Mouse (Mus musculus) cerebellum, adult 11-12 months (tissue): ENCODE measurements around the gene Scfd2.

ENCODE experiments used
- DNase-seq: peaks from one replicate; pipeline ENCODE4 v3.0.0; 2022

Gene Scfd2

DNA sequence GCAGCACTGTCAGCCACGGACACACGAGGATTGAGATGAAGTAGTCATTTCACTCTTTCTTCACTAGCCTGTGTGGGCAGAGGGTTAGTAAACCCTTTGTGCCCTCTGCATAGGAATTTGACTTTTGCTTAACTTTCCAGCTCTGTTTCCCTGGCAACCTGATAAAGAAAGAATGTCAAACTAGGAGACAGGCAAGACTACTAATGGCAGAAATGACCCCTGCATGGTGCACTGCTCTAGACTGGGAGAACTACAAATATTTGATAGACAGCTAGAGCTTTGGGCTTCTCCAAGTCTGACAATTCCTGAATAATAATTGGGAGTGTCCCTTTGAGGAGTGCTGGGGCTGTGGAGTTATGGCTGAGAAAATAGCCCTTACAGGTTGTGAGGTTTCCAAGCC is 301.0 kb downstream of the Scfd2 start:
- no peak for DNase-seq

DNA sequence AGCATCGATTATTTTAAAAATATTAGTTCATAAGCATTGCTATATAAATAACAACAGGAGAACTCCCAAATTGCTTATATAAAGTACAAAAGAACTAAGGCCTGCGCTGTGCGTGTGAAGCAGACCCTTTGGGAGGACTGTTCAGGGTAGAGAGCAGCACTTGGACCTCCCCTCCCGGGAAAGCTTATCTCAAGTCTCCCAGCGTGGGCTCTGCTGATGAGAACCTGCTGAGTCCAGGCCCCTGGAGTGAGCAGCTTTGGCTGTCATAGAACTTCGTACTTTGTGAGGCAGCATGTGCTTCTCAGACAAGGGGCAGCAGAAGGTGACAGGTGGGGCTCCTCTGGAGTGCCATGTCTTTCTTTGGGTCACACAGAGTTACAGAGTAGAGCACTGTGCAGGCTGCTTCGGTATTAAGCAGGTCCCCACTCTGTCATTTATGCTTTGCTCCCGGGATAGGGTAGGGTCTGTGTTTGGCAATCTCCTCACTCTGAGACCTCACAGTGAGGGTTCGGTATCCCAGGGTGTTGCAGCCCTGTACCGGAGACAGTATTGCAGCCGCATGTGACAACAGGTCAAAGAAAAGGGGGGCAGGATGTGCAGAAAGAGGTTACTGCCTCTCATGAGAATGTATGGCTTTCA is 301.7 kb downstream of the Scfd2 start:
- no peak for DNase-seq

DNA sequence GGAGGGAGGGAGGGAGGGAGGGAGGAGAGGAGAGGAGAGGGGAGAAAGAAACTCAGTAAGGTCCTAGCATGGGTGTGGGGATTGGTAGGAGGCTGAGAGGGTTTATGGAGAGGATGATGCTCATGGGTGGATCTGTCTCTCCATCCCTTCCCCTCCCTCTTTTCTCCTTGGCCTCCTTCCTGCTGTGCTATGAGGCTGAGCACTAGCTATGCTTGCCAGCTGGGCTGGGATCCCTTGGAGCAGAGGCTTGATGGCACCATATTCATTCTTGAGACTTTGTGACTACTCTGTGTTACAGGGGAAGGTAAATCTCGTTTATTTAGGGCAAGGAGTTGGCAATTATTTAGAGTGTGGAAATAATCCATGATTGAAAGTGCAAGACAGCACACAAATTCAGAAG is 302.6 kb downstream of the Scfd2 start:
- no peak for DNase-seq

DNA sequence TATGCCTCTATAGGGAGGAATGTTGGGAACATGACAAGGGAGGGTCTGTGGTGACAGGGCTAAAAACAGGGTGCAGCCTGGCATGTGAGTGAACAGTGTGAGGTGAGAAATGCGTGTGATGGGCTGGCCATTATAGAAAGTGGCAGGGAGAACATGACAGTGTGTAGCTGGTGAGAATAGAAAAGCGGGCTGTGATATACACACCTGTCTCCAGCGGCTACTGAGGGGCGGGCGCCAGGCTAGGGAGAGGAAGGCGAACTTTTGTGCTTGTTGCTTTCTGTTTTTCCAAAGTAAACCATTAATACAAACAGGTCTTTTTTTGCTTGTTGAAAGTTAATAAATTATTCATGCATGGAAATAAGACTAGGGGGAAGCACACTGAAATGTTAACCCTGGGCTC is 304.2 kb downstream of the Scfd2 start:
- no peak for DNase-seq

DNA sequence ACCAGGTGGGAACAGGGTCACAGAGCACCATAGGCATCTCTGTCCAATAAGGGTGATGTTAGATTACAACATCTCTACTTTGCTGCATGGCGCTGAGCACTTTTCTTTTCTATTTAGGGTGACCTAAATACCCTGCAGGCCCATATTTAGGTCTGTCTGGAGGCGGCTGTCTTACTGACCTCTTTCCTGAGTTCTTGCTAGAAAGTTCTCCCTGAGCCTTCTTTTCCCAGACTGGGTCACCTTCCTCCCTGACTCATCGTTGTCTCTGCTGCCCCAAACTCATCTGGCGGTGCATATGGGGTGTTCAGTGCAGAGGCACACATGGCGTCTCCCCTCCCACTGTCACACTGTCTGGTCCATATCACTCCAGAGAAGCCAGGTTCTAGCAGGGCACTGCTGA is 305.4 kb downstream of the Scfd2 start:
- DNase-seq = no peak

DNA sequence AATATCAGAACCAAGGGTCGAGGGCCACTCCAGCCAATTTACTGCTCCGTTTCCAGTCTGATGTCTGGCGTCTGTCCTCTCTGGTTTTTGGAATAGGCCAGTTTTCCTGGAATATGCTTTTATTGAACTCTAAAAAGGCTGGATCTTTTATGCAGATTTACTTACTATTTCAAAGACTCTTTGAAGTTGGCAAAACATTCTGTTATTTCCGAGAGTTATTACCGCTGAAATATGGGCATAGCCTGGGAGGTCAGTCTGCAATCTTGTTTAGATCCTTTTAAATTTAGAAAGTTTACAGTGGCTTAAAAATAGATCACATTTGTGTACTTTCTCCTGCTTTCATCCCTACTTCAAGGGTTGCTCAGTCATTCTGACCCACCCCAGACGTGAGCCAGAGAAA is 307.1 kb downstream of the Scfd2 start:
- DNase-seq = no peak

DNA sequence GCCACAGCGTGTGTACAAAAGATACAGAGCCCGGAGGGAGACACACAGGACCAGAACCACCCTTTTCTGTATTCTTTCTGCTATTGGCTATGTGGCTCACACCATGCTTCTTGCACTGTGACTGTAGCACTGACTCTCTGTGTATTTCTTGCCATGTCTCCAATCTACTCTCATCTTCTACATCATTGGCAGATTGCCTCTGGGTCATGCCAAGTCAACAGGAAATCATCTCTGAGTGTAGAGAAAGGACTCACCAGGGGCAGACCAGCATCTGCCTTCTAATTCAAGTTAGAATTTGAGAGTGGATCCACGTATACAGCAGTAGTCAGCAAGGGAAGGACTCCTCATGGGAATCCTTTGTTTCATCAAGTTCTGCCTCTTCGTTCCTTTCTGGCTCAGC is 308.9 kb downstream of the Scfd2 start:
- no peak for DNase-seq

DNA sequence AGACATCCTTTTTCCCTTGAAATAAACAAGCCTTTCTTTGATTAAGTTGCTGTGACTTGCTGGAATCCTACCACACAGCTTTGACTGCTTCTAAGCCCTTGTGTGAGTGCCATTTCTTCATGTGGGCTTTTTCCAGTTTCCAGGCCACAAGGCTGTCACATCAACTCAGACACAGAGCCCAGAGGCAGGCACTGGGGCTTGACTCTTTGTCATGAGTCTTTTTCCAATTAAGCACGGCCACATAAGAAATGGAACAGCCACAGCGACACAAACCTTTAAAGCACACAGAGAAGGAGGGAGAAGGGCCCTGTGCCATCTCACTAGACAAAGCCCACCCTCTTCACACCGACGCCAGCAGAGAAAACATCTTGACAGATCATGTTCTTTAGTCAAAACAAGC is 313.0 kb downstream of the Scfd2 start:
- DNase-seq = no peak

DNA sequence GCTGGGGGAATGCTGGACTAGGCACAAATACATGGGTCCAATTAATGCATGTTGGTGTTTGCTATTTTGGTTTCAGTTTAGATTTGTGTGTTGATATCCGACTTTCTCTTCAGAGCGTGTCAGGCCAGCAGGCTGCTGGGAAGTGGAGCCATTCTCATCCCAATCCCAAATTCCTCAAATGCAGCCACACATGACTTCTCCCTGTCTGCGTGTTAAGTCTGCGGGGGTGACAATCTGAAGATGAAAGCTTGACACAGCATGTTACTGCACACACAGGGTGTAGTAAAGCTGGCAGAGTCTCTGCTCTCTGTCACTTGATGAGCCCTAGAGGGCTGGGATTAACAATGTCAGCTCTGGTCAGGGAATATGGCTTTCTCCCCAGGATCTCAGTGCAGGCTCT is 316.4 kb downstream of the Scfd2 start:
- DNase-seq = no peak

DNA sequence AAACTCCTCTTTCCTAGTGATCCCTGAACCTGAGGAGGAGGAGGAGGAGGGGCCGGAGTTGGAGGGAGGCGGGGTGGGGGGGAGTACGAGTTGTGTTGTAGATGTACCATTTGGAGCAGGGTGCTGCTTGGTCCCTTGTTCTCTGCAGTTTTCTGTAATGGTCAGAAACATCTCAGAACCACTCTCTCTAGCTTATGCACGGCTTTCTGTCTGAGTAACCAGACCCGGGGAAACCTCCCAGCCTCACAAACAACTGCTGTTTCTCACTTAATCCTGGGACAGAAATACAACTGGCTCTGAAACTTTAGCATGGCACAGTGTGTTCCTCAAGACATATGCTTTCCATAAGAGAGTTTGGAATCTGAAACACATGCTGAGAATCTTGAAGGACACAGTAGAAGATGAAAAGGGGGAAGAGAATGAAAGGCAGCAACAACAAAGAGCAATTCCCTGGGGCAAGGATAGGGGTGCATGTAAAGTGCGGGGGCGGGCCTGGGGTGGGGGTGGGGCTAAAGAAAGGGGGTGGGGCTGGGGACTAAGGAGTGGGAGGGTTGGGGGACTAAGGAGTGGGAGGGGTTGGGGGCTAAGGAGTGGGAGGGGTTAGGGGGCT is 317.0 kb downstream of the Scfd2 start:
- DNase-seq = no peak

DNA sequence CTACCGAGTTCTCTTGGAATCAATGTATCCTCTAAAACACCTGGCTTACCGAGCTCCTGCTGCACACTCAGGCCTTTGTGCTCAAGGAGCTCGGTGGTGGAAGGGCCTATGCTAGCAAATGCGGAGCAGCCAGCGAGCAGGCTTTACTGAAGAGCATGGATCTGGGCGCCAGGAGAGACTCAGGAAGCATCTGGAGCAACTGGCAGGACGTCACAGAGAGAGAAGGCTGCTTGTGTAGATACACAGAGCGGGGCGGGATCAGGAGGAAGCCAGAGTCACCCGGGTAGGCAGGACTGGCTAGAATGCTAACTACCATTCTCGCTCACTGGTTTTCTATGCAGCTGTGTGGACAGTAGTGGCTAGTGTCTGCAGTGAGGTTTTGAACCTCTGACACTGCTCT is 320.2 kb downstream of the Scfd2 start:
- DNase-seq = no peak

DNA sequence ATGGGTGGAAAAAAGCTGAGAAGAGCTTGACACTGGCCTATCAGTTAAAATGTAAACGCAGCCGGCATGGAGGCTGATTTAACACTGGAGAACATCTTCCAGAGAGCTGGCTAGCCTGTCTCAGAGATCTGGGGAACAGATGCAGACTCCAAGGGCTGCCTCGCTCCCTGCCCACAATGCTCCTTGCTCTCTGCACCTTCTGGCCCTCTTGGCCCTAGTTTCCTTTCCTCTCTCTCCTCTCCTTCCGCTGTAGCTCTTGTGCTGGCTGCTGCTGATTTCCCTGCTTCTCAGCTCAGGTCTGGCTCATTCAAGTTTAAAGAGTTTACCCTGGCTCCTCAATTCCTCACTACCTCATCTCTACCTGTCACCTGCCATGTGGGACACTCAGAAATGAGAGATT is 321.9 kb downstream of the Scfd2 start:
- DNase-seq = peak; percentile 34

DNA sequence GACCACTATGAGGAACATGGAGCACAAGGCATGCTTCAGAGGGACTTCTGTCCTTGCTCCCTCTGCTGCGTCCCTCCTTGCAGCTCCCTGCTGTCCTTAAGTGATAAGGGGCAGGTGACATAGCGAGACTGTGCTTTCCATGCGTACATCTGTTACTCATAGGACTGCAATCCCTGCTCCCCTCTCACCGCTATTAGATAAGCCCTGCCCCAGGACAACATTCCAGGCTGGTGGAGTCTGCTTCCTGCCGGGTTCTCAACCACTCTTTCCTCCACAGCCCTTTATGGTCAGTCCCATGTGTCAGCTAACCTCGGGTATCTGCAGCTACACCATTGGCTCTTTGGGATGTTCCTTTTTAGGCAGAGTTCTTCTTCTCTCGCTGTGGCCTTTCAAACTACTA is 323.1 kb downstream of the Scfd2 start:
- no peak for DNase-seq

DNA sequence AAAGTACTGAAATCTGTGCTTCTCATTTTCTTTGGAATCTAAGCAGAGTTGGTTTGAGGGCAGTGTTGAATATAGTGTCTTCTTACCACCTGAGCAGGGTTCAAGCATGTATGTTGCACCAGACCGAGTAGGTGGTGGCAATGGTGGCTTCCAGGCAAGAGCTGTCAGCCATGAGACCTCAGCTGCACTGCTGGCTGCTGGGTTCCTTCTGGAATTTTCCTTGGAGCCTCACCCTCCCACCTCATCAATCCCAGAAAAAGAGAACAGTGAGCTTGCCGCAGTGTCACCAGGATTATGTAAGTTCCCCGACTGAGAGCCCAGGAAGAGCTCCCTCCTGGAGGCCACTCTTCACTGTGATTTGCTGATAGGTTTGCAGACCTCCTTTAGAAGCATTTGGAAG is 324.4 kb downstream of the Scfd2 start:
- no peak for DNase-seq

DNA sequence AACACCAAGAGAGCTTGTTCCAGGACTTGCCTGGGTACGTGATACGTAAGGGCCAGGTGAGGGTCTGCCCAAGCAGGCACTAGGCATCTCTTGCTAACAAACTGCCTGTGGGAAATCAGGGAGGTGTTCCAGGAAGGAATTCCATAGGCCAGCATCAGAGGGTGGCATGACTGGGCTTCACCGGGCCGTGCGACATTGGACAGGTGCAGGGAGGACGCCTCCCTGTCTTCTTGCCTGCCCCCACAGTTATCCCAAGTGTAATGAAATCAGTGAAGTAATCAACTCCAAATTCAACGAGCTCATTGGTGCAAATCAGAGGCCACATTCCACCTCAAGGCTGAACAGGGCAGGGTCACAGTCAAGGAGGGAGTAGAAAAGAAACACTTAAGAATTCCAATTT is 324.9 kb downstream of the Scfd2 start:
- DNase-seq = no peak

DNA sequence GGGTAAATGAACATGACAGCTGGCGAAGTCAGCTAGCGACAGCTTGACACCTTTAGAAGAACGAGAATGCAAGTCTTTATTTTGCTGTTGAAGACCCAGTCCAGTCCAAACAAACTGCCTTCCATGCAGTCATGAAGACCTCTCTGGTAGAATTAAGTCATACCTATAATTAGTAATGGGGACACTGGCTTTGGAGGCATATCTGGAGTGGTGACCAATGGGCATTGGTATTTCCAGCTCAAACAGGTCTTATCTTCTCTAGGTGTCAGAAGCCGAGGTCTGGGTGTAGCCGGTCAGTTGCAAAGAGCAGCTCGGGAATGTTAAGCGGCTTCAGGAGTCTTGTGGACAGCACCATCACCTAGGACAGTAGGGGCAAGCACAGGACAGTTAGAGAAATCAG is 325.5 kb downstream of the Scfd2 start:
- no peak for DNase-seq

DNA sequence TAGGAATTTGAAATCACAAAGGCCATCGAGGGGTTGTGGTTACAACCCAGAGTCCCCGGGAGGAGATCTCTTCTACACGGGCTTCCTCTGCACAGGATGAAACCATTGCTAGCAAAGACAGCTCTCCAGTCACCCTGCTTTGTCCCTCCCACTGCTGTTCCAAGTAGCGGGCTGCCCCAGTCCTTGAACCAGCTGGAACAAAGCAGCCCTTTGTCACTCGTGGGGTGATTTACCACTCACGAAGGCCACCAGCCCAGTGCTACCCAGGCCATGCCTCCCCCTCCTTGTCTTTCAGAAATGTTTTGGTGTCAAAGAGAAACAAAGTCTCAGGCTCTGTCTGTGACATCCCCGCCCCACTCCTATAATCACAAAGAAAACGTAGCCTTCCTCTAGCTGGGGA is 326.1 kb downstream of the Scfd2 start:
- no peak for DNase-seq

DNA sequence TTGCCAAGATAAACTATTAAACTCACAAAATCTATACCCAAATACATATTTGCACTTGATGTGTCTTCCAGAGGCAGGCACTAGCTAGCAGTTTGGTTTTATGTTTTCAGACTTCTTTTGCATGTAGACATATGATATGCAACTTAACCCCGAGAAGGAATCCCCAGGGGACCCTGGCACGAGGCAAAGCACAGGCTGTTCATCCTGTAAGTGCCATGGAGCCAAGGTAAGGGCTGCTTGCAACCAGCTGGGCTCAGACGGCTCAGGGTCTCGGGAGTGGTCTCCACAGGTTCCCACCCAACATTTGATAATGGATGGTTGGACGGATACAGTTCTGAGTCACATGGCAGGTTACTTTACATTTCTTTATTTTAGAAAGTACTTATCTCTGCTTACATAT is 327.1 kb downstream of the Scfd2 start:
- no peak for DNase-seq

DNA sequence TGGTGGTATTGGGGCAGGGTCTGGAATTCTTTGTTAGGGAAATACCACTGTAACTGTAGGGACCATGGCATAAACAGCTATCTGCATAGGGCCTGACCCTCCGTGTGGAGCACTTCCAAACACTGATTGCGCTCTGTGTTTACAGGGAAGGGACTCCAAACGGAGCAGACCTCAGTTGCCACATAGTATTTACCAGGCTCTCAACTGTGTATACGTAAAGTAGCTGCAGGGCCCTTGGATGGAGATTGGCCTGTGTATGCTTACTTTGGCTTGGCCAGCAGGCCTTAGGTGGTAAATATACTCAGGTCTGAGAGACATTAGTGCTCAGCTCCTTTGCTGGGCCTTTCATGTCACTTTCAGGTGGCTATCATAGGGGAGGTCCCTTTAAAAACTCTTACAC is 329.0 kb downstream of the Scfd2 start:
- DNase-seq = no peak

DNA sequence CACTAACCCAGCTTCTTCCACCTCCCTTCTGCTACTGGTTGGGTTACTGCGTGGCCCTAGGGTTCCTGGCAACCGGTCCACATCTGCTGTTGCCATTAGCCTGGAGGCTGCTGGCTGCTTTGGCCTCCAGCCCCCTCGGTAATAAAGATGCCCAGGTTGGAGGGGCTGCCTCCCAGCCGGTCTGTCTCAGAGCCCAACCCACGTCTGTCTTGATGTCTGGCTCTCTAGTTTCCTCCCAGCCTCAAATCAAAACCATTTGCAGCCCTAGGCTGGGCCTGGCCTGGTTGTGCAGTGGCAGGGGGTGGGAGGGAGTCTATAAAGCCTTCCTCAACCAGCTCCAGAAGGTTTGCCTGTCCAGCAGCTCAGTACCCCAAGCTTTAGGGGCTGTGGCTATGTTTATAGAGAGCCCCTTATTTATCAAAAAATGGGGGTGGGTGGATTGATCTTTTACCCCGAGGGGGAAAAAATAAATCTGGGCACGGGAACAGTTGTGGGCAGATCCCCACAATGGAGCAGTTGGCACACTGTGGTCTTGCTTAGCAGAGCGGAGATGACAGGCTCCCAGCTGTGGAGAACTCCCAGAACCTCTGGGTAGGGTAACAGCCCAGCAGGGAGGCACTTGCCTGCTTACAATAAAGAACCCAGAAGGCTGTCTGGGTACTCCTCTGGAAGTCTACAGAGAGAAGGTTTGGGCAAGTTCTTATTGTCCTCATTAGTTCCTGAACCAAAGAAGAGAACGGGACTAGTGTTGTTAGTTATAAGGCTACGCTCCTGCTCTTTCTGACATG is 329.8 kb downstream of the Scfd2 start:
- DNase-seq = no peak

DNA sequence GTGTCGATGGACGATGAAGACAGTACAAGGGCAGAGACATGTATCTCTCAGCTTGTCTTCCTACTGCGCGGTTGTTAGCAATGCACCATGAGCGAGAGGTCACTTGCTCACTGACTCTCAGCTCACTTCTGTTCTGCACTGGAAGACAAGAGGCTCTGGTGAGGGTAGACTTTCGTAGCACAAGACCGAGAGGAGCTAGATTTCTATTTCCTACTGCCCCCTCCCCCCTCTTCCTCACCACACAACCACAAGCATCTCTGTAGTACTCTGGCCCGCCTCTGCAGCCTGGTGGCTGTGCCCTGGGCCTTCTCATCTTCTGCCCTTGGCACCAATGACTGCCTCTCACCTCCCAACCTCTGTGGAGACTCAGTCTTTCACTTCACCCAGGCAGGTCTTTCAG is 331.1 kb downstream of the Scfd2 start:
- DNase-seq = no peak

DNA sequence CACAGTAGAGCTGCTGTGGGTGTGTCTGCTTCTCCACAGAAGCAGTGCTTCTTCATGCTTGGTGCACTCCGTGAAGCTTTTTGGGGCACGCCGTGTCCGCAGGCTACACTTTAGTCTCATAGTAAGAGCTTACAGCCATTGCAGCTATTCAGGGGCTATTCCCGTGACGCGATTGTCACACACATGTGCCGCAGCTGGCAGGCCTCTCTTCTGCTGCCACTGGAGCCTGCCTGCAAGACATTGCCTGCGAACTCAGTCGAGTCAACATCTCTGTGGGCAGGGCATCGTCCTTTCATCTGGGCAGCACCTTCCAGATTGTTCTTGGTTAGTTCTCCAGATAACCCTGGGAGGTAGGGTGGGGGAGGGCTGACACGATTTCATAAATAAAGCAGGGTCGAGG is 331.8 kb downstream of the Scfd2 start:
- no peak for DNase-seq

DNA sequence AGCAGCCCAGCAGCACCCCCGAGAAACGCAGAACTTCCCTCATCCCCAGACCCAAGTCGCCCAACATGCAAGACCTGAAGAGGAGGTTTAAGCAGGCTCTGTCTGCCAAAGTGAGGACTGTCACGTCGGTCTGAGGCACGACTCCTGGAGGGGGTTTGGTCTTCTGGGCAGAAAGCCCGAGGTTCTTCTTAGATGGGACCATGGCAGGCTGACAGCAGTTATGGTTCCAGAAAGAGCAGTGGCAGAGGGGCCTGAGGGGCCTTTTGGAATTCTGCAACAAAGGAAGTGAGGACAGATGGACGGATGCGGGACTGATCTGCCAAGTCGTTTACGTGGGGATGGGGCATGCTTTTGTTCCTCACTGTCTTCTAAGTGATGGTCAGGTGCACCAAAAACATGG is 333.1 kb downstream of the Scfd2 start:
- no peak for DNase-seq

DNA sequence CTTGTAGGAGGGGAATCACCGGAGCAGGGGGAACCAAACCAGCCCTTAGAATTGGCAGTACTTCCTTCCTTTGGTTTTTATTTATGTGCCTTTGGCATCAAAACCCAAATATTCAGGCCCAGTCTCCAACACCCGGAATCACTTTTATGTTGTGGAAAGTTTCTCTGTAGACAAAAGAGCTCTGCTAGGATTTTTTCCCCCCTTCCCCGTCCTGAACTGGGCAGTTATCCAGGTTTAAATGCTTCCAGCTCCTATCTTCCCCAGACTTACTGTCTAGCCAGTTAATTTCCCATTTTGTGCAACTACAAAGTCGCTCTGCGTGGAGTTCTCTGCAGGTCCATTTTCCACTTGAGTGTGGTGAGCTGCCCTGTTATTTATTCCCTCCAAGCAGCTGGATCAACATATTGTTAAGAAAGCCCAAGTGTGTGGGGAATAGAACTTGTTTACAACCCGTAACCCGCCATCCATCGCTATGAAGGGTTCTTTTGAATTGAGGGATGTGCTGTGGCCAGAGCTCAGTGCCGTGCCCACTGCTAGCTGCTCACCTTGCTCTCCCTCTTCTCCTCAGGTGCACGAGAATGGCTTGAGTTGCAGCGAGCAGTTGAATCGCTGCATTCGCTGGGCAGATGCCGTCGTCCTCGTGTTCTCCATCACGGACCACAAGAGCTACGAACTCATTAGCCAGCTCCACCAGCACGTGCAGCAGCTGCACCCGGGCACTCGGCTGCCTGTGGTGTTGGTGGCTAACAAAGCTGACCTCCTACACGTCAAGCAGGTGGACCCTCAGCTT is 333.8 kb downstream of the Scfd2 start:
- DNase-seq = no peak
